Mouse (Mus musculus): ENCODE results near the gene Fgf8. TPM values are rescaled to one million over a fixed set of nuclear protein-coding genes. Genes with fewer than 3 reads are reported as not detected.

Fgf8 gene
- polyA plus RNA-seq, 1 experiment from 2014 or later, result 0.35 TPM

Other genes with a start within 250 kb of the Fgf8 start
- gene Poll, start 182.4 kb downstream of the Fgf8 start, polyA plus RNA-seq (2014; fragmentation: Nextera tagmentation; extraction: Ambion mirVana), result 9.2 and 11.7 TPM in 2 replicates
- gene Gm17018, start 182.3 kb downstream of the Fgf8 start, polyA plus RNA-seq (2014; fragmentation: Nextera tagmentation; extraction: Ambion mirVana), result 68.1 and 76.3 TPM in 2 replicates
- gene Fbxw4, start 82.6 kb downstream of the Fgf8 start, polyA plus RNA-seq (2014; fragmentation: Nextera tagmentation; extraction: Ambion mirVana), result 6.8 and 8.4 TPM in 2 replicates
- 5.9 and 6.1 TPM in 2 replicates for gene Npm3, start 6.7 kb upstream of the Fgf8 start, polyA plus RNA-seq (2014; fragmentation: Nextera tagmentation; extraction: Ambion mirVana)
- 106 and 108 TPM in 2 replicates for gene Mgea5, start 40.9 kb upstream of the Fgf8 start, polyA plus RNA-seq (2014; fragmentation: Nextera tagmentation; extraction: Ambion mirVana)
- gene Kcnip2, start 73.1 kb upstream of the Fgf8 start, polyA plus RNA-seq (2014; fragmentation: Nextera tagmentation; extraction: Ambion mirVana), result 17.2 and 20.4 TPM in 2 replicates

All from neural tube, embryonic 14.5 days (tissue).